Mouse (Mus musculus) brain, adult 2 months (tissue): Measurements from ENCODE around the gene Ift43.

Source experiments
- DNase-seq: peaks from one replicate; pipeline ENCODE4 v3.0.0; 2011; ENCODE audit warnings: low read depth, low spot score

The Ift43 gene

DNA sequence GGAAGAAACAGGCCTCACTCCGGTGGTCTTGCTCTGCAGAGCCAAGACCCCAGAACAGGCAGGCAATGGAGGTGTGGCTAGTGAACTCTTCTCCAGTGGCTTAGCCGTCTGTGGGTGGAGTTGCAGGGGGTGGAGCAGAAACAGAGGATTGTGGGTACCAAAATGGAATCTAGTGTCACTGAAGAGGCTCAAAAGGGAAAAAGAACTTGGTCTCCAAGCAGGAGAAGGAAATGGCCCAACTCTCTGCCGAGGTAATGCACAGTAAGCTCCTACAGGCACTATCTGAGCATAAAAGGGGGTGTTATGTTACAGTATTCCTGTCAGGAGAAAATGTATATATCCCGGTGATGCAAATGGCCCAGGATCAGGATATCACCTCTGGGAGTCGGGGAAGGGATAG, 86.9 kb downstream of the Ift43 start:
- no peak for DNase-seq

DNA sequence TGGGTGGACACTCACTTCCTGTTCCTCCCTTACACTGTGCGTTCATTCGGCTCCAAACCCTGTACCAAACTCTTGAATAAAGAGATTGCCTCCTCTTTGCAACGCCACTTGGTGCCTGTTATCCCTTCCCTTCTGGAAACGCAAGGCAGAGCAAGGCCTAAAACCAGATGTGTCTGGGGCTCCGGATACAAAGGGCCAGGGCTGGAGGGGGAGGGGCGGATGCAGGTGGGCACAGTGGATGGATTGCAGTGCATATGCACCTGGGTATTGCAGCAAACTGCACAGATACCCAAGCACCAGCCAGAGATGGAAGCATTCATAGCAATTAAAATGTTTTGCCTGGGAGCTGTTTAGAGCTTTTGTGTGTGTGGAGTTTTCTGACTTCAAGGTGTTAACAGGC, 91.0 kb downstream of the Ift43 start:
- no peak for DNase-seq

- DNase-seq: no peak
Measured at GRCm38 (mm10) chr12:86174369-86174768, 92.0 kb downstream of the Ift43 start.

DNA sequence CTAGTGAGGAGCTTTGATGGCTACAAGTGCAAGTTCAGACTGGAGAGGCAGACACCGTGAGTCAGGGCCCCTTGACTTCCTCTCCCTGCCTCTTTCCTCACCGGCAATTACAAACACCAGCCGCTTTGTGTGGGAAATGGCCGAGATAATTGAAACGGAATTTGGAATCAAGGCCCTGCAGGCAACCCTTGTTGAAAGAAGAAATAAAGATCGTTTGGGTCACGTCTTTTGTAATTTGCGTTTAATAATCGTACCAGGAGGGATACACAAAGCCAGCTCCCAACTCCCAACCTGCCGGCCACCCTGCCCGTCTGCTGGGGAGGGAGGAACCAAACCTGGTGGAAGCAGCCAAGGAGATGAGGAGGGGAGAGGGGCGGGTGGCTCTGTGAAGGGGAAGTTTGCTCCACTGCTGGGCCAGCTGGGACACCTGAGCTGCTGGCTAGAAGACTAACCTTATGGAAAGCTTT, 93.2 kb downstream of the Ift43 start:
- no peak for DNase-seq

DNA sequence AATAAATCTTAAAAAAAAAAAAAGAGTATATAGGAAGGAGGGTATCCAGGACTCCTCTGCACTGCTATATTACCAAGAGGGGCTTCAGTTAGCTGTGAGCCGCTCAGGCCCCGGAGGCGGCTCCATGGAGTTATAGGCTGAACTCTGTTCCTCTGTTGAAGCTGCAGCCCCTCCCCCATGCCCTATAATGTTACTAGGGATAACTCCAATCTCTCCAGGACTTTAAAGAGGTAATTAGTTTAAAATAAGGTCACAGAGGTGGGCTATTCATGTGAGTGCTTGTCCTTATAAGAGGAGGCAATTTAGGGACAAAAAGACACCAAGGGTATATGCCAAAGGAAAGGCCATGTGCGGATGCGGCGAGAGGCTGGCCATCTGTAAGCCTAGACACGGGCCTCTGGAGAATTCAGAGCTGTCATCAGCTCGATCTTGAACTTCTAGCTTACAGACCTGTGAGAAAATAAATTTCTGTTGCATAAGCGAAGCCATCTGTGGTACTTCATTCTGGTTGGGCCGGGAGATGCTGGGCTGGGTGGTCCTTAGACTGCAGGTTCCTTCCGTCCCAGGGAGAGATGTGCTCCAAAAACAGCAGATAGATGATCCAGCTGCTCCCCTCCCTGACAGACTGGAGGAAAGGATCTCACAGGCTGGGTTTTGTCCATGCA, 94.5 kb downstream of the Ift43 start:
- DNase-seq: no peak

- DNase-seq: peak; percentile 63
Measured at GRCm38 (mm10) chr12:86179266-86179665, 96.9 kb downstream of the Ift43 start.

- peak; percentile 31 for DNase-seq
Measured at GRCm38 (mm10) chr12:86181320-86181751, 99.0 kb downstream of the Ift43 start.

- peak; percentile 16 for DNase-seq
Measured at GRCm38 (mm10) chr12:86181879-86182278, 99.5 kb downstream of the Ift43 start.

DNA sequence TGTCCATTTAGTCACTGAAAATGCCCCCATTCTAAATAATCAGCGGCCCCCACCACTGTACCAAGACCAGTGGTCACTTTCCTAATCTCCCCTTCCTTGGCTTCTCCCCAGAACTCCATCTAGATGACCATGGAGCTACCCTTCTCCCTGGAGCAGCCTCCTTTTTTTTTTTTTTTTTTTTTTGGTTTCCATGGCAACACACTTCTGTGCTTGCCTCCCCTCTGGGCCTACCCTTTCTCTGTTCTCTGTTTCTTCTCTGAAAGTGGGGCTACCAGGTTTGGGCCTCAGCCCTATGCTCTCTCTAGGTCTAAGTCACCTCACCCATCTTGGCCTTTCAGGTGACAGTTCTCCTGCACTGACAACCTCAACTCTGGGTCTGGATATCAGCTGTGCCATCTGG, 100.1 kb downstream of the Ift43 start:
- DNase-seq: no peak

- peak; percentile 37 for DNase-seq
Measured at GRCm38 (mm10) chr12:86188161-86188560, 105.8 kb downstream of the Ift43 start.

DNA sequence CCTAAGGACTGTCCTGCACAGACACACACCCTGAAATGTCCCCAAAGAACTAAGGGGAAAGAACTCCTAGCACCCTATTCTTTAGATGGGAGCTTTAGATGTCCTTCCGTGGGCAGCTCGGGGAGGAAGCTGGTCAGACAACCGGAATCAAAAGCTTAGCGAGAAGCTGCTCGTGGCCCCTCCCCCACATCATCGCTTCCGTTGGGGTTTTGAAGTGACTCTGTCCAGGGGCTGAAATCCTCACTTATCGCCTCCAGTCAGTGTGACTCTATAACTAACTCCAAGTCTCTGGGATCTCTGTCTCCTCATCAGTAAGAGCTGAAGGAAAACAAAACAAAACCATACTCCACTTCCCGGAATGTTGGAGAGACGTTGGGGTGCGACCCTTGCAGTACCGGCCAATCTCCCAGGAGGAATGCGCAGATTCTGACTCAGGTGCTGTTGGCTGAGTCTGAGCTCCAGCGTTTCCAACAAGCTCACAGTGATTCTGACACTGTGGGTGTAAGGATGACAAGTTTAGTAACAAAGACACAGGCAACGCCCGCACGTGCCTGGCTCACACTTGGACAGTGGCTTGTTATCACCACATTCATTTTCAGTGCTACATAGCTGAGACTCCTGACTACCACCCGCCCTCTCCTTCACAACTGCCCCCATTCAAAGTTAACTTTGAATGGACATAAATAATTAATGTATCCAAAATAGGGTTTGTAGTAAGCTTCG, 107.4 kb downstream of the Ift43 start:
- DNase-seq: peak; percentile 59

DNA sequence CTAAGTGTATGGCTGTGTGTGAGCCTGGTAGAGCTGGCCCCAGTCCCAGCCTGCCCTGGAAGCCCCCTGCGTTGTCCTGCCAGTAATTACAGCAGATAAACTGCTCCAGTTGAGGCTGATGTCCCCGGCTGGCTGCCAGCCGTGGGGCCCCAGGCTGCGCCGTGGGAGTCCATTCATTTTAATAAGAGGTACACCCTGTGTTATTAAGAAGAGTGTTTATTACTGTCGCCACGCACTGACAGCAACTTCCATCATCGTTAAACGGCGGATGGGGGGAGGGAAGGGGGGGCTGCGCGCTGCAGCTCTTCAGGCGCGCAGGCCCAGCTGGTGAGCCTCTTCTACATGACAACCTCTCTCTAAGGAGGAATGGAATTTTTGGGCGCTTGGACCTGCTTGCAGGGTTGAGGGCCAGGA, 109.7 kb downstream of the Ift43 start:
- no peak for DNase-seq

GRCm38 (mm10) chr12:86196944-86197343, 114.6 kb downstream of the Ift43 start:
- DNase-seq: no peak

- DNase-seq: no peak
Measured at GRCm38 (mm10) chr12:86203443-86204057, 121.2 kb downstream of the Ift43 start.

GRCm38 (mm10) chr12:86211099-86211520, 128.8 kb downstream of the Ift43 start:
- no peak for DNase-seq
